Mouse (Mus musculus) layer of hippocampus, adult 11-12 months (tissue): ENCODE data around the gene Hyal1.

Experiments used
- DNase-seq: peaks from one replicate; pipeline ENCODE4 v3.0.0; 2022; ENCODE audit warnings: low spot score

Gene Hyal1

GRCm38 (mm10) chr9:107617461-107617860 lies 40.7 kb downstream of the Hyal1 start:
- DNase-seq: no peak

GRCm38 (mm10) chr9:107618098-107618497 lies 41.4 kb downstream of the Hyal1 start:
- DNase-seq: no peak

GRCm38 (mm10) chr9:107618778-107619545 lies 42.2 kb downstream of the Hyal1 start:
- DNase-seq: no peak

GRCm38 (mm10) chr9:107619546-107619879 lies 42.8 kb downstream of the Hyal1 start:
- no peak for DNase-seq

- no peak for DNase-seq
These were observed 44.2 kb downstream of the Hyal1 start for GRCm38 (mm10) chr9:107620954-107621353.

- DNase-seq: no peak
These were observed 47.8 kb downstream of the Hyal1 start for GRCm38 (mm10) chr9:107624539-107624938.

- no peak for DNase-seq
These were observed 48.2 kb downstream of the Hyal1 start for GRCm38 (mm10) chr9:107624951-107625350.

GRCm38 (mm10) chr9:107625351-107626128 lies 48.8 kb downstream of the Hyal1 start:
- no peak for DNase-seq

- no peak for DNase-seq
These were observed 49.6 kb downstream of the Hyal1 start for GRCm38 (mm10) chr9:107626158-107626843.

GRCm38 (mm10) chr9:107626844-107627277 lies 50.1 kb downstream of the Hyal1 start:
- DNase-seq: peak; percentile 88

GRCm38 (mm10) chr9:107627387-107628255 lies 50.9 kb downstream of the Hyal1 start:
- no peak for DNase-seq

- peak; percentile 46 for DNase-seq
These were observed 52.1 kb downstream of the Hyal1 start for GRCm38 (mm10) chr9:107628721-107629410.

- no peak for DNase-seq
These were observed 52.6 kb downstream of the Hyal1 start for GRCm38 (mm10) chr9:107629411-107629730.

GRCm38 (mm10) chr9:107629901-107630425 lies 53.2 kb downstream of the Hyal1 start:
- peak; percentile 32 for DNase-seq

- DNase-seq: peak; percentile 54
These were observed 53.8 kb downstream of the Hyal1 start for GRCm38 (mm10) chr9:107630576-107630975.
